Mouse (Mus musculus): ENCODE data around the gene Astl.

GRCm38 (mm10) chr2:127375759-127376341, 37.4 kb downstream of the Astl start:
- no peak for TF ChIP-seq POLR2A (IDR thresholded peaks at IDR 0.05; ENCODE audit: control insufficient read depth, extremely low read depth, insufficient read depth, low read length, poor library complexity)
- TF ChIP-seq CTCF (IDR thresholded peaks at IDR 0.05; ENCODE audit: borderline replicate concordance, control insufficient read depth, extremely low read depth, insufficient read depth, low read length, poor library complexity): peak; percentile 61; the same call in 1 of the 2 replicates

Data from thymus, adult 2 months (tissue).